Mouse (Mus musculus): ENCODE measurements around the gene Cfap54.

- TF ChIP-seq CTCF (IDR thresholded peaks at IDR 0.05; ENCODE audit: borderline replicate concordance, extremely low read depth, insufficient read depth, insufficient read length) (no peak), POLR2A (IDR thresholded peaks at IDR 0.05; ENCODE audit: borderline replicate concordance, extremely low read depth, insufficient read depth, insufficient read length, poor library complexity, severe bottlenecking) (no peak)
Observed at GRCm38 (mm10) chr10:92918551-92918950, 162.9 kb downstream of the Cfap54 start.

All from brain, embryonic 14.5 days (tissue).